Mouse (Mus musculus): ENCODE measurements around the gene Gpr19.
A peak's percentile ranks its signal among the peaks of the same experiment; 100 is the strongest.

The Gpr19 gene

DNA sequence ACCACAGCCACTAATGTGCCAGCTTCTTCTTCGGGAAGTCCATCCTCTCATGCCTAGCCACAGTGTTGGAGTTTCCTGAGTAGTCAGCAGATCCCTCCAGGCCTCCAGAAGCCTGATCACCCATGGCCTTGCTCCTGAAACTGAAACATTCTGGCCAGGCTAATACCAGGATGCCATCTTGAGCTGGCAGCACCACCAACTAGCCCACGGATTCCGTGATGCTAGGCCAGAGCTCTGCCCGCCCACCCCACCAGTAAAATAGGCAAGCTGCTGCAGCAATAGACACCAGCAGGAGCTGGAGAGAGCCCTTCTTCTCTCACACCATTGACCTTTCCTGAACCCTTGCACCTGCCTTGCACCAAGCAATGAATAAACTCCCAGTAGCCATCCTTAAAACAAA lies 50.8 kb downstream of the Gpr19 start:
- DNase-seq, result no peak

DNA sequence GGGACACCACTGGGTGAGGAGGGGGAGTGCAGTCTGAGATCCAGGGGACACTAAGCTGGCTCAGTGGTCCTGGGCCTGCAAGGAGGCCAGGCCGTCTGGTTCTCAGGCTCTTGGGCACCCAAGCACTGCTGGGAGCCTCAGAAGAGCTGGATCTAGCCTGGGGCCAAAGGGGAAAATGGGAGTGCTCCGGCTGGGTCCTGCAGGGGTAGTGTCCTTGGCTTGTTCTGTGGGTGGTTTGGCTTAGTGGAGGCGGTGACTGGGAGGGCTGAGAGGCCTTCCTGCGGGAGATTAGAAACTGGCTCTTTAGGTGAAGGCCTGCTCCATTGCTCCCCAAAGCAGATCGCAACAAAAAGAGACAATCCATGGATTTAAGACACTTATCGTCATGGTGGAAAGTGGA lies 52.1 kb downstream of the Gpr19 start:
- no peak for DNase-seq

DNA sequence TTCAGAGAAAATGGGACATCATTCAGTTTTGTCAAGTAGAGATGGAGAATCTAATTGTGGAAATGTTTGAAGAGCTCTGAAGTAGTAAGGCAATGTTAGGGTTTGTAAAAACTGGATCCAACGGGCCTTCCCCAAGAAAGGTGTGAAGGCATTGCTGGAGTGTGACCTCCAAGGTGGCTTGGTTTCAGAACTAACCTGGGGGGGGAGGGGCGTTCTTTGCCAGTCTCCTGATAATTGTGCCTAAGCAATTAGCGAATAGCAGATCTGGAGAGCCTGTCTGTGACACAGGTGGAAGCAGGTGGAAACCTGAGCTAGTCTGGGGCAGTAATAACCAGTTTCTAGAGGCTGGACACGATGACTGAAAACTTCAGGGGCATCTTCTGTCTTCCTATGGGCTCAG lies 52.7 kb downstream of the Gpr19 start:
- DNase-seq, result no peak

GRCm38 (mm10) chr6:134840346-134840745 lies 58.0 kb downstream of the Gpr19 start:
- DNase-seq, result no peak

- DNase-seq, result no peak
These were observed 60.3 kb downstream of the Gpr19 start for GRCm38 (mm10) chr6:134838111-134838510.

- DNase-seq, result peak; percentile 19
These were observed 63.7 kb downstream of the Gpr19 start for GRCm38 (mm10) chr6:134834585-134835251.

- DNase-seq, result peak; percentile 44
These were observed 67.6 kb downstream of the Gpr19 start for GRCm38 (mm10) chr6:134830776-134831175.

- DNase-seq, result peak; percentile 99
These were observed 68.3 kb downstream of the Gpr19 start, which contains the start of gene Crebl2 for GRCm38 (mm10) chr6:134829786-134830700. Crebl2 (plus strand) TSS chr6:134830154.

- DNase-seq, result peak; percentile 34
These were observed 75.5 kb downstream of the Gpr19 start for GRCm38 (mm10) chr6:134822844-134823243.

- DNase-seq, result no peak
These were observed 78.0 kb downstream of the Gpr19 start for GRCm38 (mm10) chr6:134820411-134820810.

DNA sequence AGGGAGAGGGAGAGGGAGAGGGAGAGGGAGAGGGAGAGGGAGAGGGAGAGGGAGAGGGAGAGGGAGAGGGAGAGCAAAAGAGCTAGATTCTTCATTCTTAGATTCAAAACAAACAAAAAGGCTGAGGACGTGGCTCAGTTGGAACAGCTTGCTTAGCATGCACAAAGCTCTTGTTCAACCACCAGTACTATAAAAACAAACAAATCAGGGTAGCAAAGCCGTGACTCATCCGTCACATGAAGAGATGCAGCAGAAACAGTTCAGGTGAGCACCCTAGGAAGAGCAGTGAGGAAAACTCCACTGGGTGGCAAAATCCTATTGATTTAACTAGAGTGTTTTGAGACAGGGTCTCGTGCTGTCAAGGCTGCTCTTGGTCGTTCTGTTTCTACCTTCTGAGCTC lies 78.6 kb downstream of the Gpr19 start:
- no peak for DNase-seq

Data from liver (tissue).